Mouse (Mus musculus): Measurements from ENCODE around the gene Pfn4.
"Not testable (repeated sequence)": the region's sequence is repeated elsewhere in the genome, so short reads cannot be mapped to it uniquely, and the experiment has no call there.

GRCm38 (mm10) chr12:4788128-4788527 lies 19.3 kb downstream of the Pfn4 start:
- TF ChIP-seq CTCF (IDR thresholded peaks at IDR 0.05; ENCODE audit: low read depth); EP300 (optimal IDR thresholded peaks at IDR 0.05): not testable (repeated sequence)

Measured in stomach, postnatal 0 days (tissue).